Mouse (Mus musculus): ENCODE results near the gene Cbl. TPM values are rescaled to one million over a fixed set of nuclear protein-coding genes. Genes with fewer than 3 reads are reported as not detected.

The Cbl gene
- polyA plus RNA-seq, 1 experiment from 2014 or later: 10.9 TPM

DNA sequence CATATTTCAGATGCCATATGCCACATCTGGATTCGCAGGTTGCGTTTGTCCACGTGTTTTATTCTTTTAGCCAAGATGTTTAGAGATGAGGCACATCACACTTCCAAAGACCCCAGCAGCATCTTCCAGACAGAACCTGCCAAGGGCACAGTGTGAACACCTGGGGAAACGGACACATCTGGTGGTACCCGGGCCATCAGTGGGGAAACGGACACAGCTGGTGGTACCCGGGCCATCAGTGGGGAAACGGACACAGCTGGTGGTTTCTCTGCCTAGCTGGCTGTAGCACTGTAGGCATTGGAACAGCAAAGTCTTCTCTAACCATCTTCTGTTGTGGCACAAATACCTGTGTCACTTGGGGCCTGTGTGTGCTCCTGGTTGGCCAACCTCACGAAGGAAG is 138.1 kb downstream of the Cbl start:
- Histone ChIP-seq H3K27ac (ENCODE audit: low read length) (no peak overlapping the region), H3K4me3 (ENCODE audit: low read length) (no peak overlapping the region), H3K4me1 (ENCODE audit: control insufficient read depth, insufficient read depth, low read length) (no peaks in the 10 kb centered on the region), H3K36me3 (ENCODE audit: control insufficient read depth, insufficient read depth, low read length) (no peaks in the 10 kb centered on the region; the same call in none of the 2 replicates), H3K27me3 (replicated peaks; ENCODE audit: control insufficient read depth, insufficient read depth, low read length) (no peaks in the 10 kb centered on the region), H3K4me2 (ENCODE audit: low read depth, low read length) (no peak overlapping the region), H3K9ac (ENCODE audit: low read depth, low read length) (no peak overlapping the region), H3K9me3 (ENCODE audit: control insufficient read depth, low read length) (no peaks in the 10 kb centered on the region)
- no peak for ATAC-seq
- WGBS: 92% methylated on average over 9 of the region's 9 CpGs

DNA sequence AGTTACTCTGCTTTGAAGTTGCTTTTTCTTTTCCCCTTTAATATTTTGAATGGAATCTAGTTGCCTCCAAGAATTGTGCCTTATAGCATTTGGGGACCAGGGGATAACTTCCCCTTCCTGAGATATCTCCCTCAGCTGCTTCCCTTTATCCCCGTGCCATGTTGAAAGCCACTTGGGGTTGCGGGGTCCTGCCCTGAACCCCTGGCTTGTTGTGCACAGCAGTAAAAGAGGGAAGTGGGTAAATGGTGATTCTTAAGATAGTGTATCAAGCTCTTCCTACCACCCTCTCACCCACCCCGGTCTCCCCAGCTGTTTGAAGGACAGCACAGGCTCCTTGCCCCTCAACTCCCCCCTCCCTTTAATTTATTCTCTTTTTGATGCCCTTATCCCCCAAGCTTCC is 139.1 kb downstream of the Cbl start:
- no peak overlapping the region for H3K9ac ChIP-seq (ENCODE audit: low read depth, low read length)
- no peak overlapping the region for H3K4me2 ChIP-seq (ENCODE audit: low read depth, low read length)
- no peak overlapping the region for H3K4me3 ChIP-seq (ENCODE audit: low read length)
- no peaks in the 10 kb centered on the region for H3K9me3 ChIP-seq (ENCODE audit: control insufficient read depth, low read length)
- ATAC-seq: no peak
- no peak overlapping the region for H3K27ac ChIP-seq (ENCODE audit: low read length)
- H3K4me1 ChIP-seq (ENCODE audit: control insufficient read depth, insufficient read depth, low read length): no peaks in the 10 kb centered on the region
- H3K27me3 ChIP-seq (replicated peaks; ENCODE audit: control insufficient read depth, insufficient read depth, low read length): no peaks in the 10 kb centered on the region
- WGBS: 95% methylated on average over 3 of the region's 3 CpGs
- H3K36me3 ChIP-seq (ENCODE audit: control insufficient read depth, insufficient read depth, low read length): no peaks in the 10 kb centered on the region; the same call in none of the 2 replicates

DNA sequence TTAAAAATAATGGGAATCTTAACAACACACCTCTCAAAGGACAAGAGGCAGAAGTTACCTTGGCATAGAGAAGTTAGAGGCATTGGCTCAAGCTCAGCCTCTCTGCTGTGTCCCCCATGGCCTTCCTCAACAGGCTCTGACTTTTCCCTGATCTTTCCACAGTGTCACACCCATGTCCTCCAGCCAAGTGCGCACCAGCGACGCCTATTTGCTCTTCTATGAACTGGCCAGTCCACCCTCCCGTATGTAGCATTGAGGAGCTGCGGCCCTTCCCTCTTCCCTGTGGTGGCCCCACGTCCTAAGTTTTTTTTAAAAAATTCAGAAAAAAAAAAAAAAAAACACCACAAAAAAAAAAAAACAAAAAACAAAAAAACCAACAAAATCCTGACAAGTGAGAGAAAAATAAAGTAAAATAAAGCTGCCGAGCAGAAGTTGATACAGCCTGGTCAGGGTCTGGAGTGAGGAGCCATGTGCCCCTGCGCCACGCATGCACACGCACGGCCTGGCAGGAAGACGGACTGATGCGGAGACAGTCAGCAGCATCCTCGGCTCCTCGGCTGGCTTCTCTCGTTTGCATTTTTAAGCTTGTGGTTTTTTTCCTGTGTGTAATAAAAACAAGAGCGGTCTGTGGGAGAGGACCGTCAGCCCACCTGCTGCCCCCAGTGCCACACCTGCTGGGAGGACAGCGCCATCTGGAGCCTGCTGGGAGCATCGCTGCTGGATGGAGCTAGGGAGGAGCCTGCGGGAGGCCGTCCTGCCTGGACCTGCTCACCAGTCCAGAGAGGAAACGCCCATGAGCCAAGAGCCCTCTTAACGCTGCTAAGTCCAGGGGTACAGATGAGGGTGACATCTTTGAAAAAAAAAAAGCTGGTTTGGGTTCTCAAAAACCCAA is 140.0 kb downstream of the Cbl start:
- peak; percentile 42 for ATAC-seq
- Histone ChIP-seq H3K27me3 (replicated peaks; ENCODE audit: control insufficient read depth, insufficient read depth, low read length) (no peaks in the 10 kb centered on the region), H3K4me1 (ENCODE audit: control insufficient read depth, insufficient read depth, low read length) (peaks cover 5% of the 10 kb centered on the region; the same call in 1 of the 2 replicates), H3K9ac (ENCODE audit: low read depth, low read length) (no peak overlapping the region), H3K27ac (ENCODE audit: low read length) (no peak overlapping the region), H3K36me3 (ENCODE audit: control insufficient read depth, insufficient read depth, low read length) (no peaks in the 10 kb centered on the region; the same call in none of the 2 replicates), H3K4me2 (ENCODE audit: low read depth, low read length) (no peak overlapping the region), H3K4me3 (ENCODE audit: low read length) (no peak overlapping the region), H3K9me3 (ENCODE audit: control insufficient read depth, low read length) (no peaks in the 10 kb centered on the region)
- 39% methylated on average over 24 of the region's 24 CpGs for WGBS

Other genes with a start within 250 kb of the Cbl start
- 1.8 TPM in 2 replicates for gene Thy1, start 190.7 kb downstream of the Cbl start, polyA plus RNA-seq (2015; fragmentation: Nextera tagmentation; extraction: Ambion mirVana)
- 13.2 and 15.6 TPM in 2 replicates for gene Usp2, start 167.0 kb downstream of the Cbl start, polyA plus RNA-seq (2015; fragmentation: Nextera tagmentation; extraction: Ambion mirVana)
- gene Mfrp, start 132.3 kb downstream of the Cbl start, polyA plus RNA-seq (2015; fragmentation: Nextera tagmentation; extraction: Ambion mirVana): 0.18 and 0.24 TPM in 2 replicates
- 2.7 and 3.0 TPM in 2 replicates for gene C1qtnf5, start 126.8 kb downstream of the Cbl start, polyA plus RNA-seq (2015; fragmentation: Nextera tagmentation; extraction: Ambion mirVana)
- 0.05 and 0.12 TPM in 2 replicates for gene Gm49380, start 120.5 kb downstream of the Cbl start, polyA plus RNA-seq (2015; fragmentation: Nextera tagmentation; extraction: Ambion mirVana)
- 45.4 and 48.1 TPM in 2 replicates for gene Rnf26, start 120.5 kb downstream of the Cbl start, polyA plus RNA-seq (2015; fragmentation: Nextera tagmentation; extraction: Ambion mirVana)
- gene Mcam, start 99.6 kb downstream of the Cbl start, polyA plus RNA-seq (2015; fragmentation: Nextera tagmentation; extraction: Ambion mirVana): 42.9 and 45.1 TPM in 2 replicates
- not detected in 2 replicates for gene Ccdc153, start 6.6 kb upstream of the Cbl start, polyA plus RNA-seq (2015; fragmentation: Nextera tagmentation; extraction: Ambion mirVana)
- 22.2 and 28.5 TPM in 2 replicates for gene Pdzd3, start 17.4 kb upstream of the Cbl start, polyA plus RNA-seq (2015; fragmentation: Nextera tagmentation; extraction: Ambion mirVana)
- 5.4 and 5.5 TPM in 2 replicates for gene Nlrx1, start 34.5 kb upstream of the Cbl start, polyA plus RNA-seq (2015; fragmentation: Nextera tagmentation; extraction: Ambion mirVana)
- 2.6 and 3.0 TPM in 2 replicates for gene Abcg4, start 54.6 kb upstream of the Cbl start, polyA plus RNA-seq (2015; fragmentation: Nextera tagmentation; extraction: Ambion mirVana)
- gene Hinfp, start 71.6 kb upstream of the Cbl start, polyA plus RNA-seq (2015; fragmentation: Nextera tagmentation; extraction: Ambion mirVana): 17.8 and 19.4 TPM in 2 replicates
- 15.3 and 16.5 TPM in 2 replicates for gene C2cd2l, start 86.2 kb upstream of the Cbl start, polyA plus RNA-seq (2015; fragmentation: Nextera tagmentation; extraction: Ambion mirVana)
- gene Dpagt1, start 92.0 kb upstream of the Cbl start, polyA plus RNA-seq (2015; fragmentation: Nextera tagmentation; extraction: Ambion mirVana): 39.3 and 42.7 TPM in 2 replicates
- gene H2afx, start 100.6 kb upstream of the Cbl start, polyA plus RNA-seq (2015; fragmentation: Nextera tagmentation; extraction: Ambion mirVana): 268 and 278 TPM in 2 replicates
- 134 and 155 TPM in 2 replicates for gene Hmbs, start 110.2 kb upstream of the Cbl start, polyA plus RNA-seq (2015; fragmentation: Nextera tagmentation; extraction: Ambion mirVana)
- gene Vps11, start 127.6 kb upstream of the Cbl start, polyA plus RNA-seq (2015; fragmentation: Nextera tagmentation; extraction: Ambion mirVana): 37.1 and 40.2 TPM in 2 replicates
- gene Hyou1, start 145.4 kb upstream of the Cbl start, polyA plus RNA-seq (2015; fragmentation: Nextera tagmentation; extraction: Ambion mirVana): 36.5 and 41.2 TPM in 2 replicates
- gene Slc37a4, start 162.8 kb upstream of the Cbl start, polyA plus RNA-seq (2015; fragmentation: Nextera tagmentation; extraction: Ambion mirVana): 87.2 and 101 TPM in 2 replicates
- 1,622 and 1,645 TPM in 2 replicates for gene Rps25, start 173.1 kb upstream of the Cbl start, polyA plus RNA-seq (2015; fragmentation: Nextera tagmentation; extraction: Ambion mirVana)
- 110 and 122 TPM in 2 replicates for gene Trappc4, start 173.6 kb upstream of the Cbl start, polyA plus RNA-seq (2015; fragmentation: Nextera tagmentation; extraction: Ambion mirVana)
- 23.3 and 25.9 TPM in 2 replicates for gene Ccdc84, start 184.5 kb upstream of the Cbl start, polyA plus RNA-seq (2015; fragmentation: Nextera tagmentation; extraction: Ambion mirVana)
- not detected in 2 replicates for gene Foxr1, start 207.1 kb upstream of the Cbl start, polyA plus RNA-seq (2015; fragmentation: Nextera tagmentation; extraction: Ambion mirVana)
- gene Upk2, start 220.9 kb upstream of the Cbl start, polyA plus RNA-seq (2015; fragmentation: Nextera tagmentation; extraction: Ambion mirVana): 0.61 and 0.80 TPM in 2 replicates
- gene Bcl9l, start 248.8 kb upstream of the Cbl start, polyA plus RNA-seq (2015; fragmentation: Nextera tagmentation; extraction: Ambion mirVana): 5.1 and 5.9 TPM in 2 replicates